Mouse (Mus musculus): ENCODE measurements around the gene Rsph10b. TPM values are rescaled to one million over a fixed set of nuclear protein-coding genes. Genes with fewer than 3 reads are reported as not detected.

Gene Rsph10b
- polyA plus RNA-seq, 1 experiment from 2014 or later = 0.73 TPM

DNA sequence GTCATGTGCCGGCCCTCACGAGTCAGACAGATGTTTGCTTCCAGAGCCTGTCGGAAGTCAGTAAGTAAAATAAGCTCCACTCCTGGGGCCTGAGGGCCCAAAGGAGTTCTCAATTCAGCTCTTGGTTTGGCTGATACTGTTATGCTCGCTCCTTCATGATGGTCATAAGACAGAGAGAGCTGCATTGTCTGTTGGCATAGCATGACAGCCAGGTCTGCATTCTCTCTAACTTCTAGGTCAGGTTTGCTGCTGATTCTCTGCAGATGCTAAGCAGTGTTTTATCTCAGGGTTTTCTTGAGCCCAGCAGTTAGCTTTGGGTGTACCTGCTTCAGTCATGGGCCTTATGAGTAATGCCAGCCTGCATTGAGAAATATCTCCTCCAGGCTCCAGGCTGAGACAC lies 3.5 kb upstream of the Rsph10b start:
- H3K4me1 ChIP-seq (replicated peaks; ENCODE audit: control insufficient read depth, insufficient read depth, low read length) = no peaks in the 10 kb centered on the region
- H3K9me3 ChIP-seq (ENCODE audit: control insufficient read depth, low read length) = no peaks in the 10 kb centered on the region
- H3K36me3 ChIP-seq (ENCODE audit: control insufficient read depth, insufficient read depth, low read length) = peaks cover 11% of the 10 kb centered on the region
- no peak overlapping the region for H3K27ac ChIP-seq (ENCODE audit: low read depth, low read length)
- H3K9ac ChIP-seq (ENCODE audit: low read length) = no peak overlapping the region
- ATAC-seq (replicated peaks; ENCODE audit: low FRiP score) (no peak), DNase-seq (ENCODE audit: low spot score) (no peak)
- WGBS = 90% methylated on average over 4 of the region's 4 CpGs
- H3K4me2 ChIP-seq (ENCODE audit: low read depth, low read length, severe bottlenecking) = no peak overlapping the region
- no peaks in the 10 kb centered on the region for H3K27me3 ChIP-seq (ENCODE audit: control insufficient read depth, insufficient read depth, low read length)
- H3K4me3 ChIP-seq (ENCODE audit: low read depth, low read length) = no peak overlapping the region

GRCm38 (mm10) chr5:143930656-143931055 lies 2.2 kb upstream of the Rsph10b start:
- Histone ChIP-seq H3K4me2 (ENCODE audit: low read depth, low read length, severe bottlenecking) (no peak overlapping the region), H3K27ac (ENCODE audit: low read depth, low read length) (no peak overlapping the region), H3K4me1 (replicated peaks; ENCODE audit: control insufficient read depth, insufficient read depth, low read length) (no peaks in the 10 kb centered on the region), H3K4me3 (ENCODE audit: low read depth, low read length) (no peak overlapping the region), H3K9me3 (ENCODE audit: control insufficient read depth, low read length) (no peaks in the 10 kb centered on the region), H3K27me3 (ENCODE audit: control insufficient read depth, insufficient read depth, low read length) (no peaks in the 10 kb centered on the region), H3K9ac (ENCODE audit: low read length) (no peak overlapping the region), H3K36me3 (ENCODE audit: control insufficient read depth, insufficient read depth, low read length) (peaks cover 7% of the 10 kb centered on the region)
- ATAC-seq (replicated peaks; ENCODE audit: low FRiP score) (no peak), DNase-seq (ENCODE audit: low spot score) (no peak)
- WGBS = 95% methylated on average over 12 of the region's 12 CpGs

DNA sequence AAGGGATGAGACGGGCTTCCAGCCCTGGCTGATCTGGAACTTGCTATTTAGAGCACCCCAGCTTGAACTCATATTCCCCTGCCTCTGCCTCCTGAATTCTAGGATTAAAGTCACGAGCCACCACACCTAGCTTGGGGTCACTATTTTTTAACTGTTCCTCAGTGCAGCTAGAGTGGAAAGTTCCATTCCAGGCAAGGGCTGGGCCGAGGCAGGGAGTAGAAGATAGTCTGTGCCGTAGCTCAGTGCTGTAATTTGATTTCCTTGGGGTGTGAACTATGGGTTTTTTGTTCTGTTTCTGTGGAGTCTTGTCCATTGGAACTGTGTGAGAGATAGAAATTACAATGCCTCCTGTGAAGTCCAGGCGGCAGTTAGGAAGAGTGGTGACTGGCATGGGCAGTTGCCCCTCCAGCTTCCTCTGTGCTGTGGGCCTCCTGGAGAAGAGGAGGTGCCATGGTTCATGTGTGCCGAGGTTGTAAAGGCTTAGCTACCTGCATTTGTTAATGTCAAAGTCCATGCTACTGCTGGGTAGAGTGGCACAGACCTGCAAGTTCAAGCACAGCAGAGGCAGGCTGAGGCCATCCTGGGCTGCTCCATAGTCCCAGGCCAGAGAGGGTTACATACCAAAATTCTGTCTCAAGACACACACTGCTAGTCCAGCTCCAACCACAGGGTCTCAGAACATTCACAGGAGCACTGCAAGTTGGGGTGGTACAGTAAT lies 813 bp upstream of the Rsph10b start:
- no peaks in the 10 kb centered on the region for H3K9me3 ChIP-seq (ENCODE audit: control insufficient read depth, low read length)
- ATAC-seq (replicated peaks; ENCODE audit: low FRiP score) = no peak
- H3K4me1 ChIP-seq (replicated peaks; ENCODE audit: control insufficient read depth, insufficient read depth, low read length) = no peaks in the 10 kb centered on the region
- no peak overlapping the region for H3K27ac ChIP-seq (ENCODE audit: low read depth, low read length)
- H3K27me3 ChIP-seq (ENCODE audit: control insufficient read depth, insufficient read depth, low read length) = no peaks in the 10 kb centered on the region
- H3K4me2 ChIP-seq (ENCODE audit: low read depth, low read length, severe bottlenecking) = no peak overlapping the region
- no peak overlapping the region for H3K4me3 ChIP-seq (ENCODE audit: low read depth, low read length)
- WGBS = 86% methylated on average over 6 of the region's 6 CpGs
- DNase-seq (ENCODE audit: low spot score) = no peak
- H3K9ac ChIP-seq (ENCODE audit: low read length) = no peak overlapping the region
- peaks cover 5% of the 10 kb centered on the region; the same call in 1 of the 2 replicates for H3K36me3 ChIP-seq (ENCODE audit: control insufficient read depth, insufficient read depth, low read length)

- no peaks in the 10 kb centered on the region for H3K4me1 ChIP-seq (replicated peaks; ENCODE audit: control insufficient read depth, insufficient read depth, low read length)
- no peak overlapping the region; the same call in 1 of the 2 replicates for H3K4me2 ChIP-seq (ENCODE audit: low read depth, low read length, severe bottlenecking)
- H3K4me3 ChIP-seq (ENCODE audit: low read depth, low read length) = no peak overlapping the region
- ATAC-seq (replicated peaks; ENCODE audit: low FRiP score) (no peak), DNase-seq (ENCODE audit: low spot score) (no peak)
- H3K9me3 ChIP-seq (ENCODE audit: control insufficient read depth, low read length) = no peaks in the 10 kb centered on the region
- no peak overlapping the region for H3K9ac ChIP-seq (ENCODE audit: low read length)
- H3K36me3 ChIP-seq (ENCODE audit: control insufficient read depth, insufficient read depth, low read length) = peaks cover 5% of the 10 kb centered on the region; the same call in 1 of the 2 replicates
- no peaks in the 10 kb centered on the region for H3K27me3 ChIP-seq (ENCODE audit: control insufficient read depth, insufficient read depth, low read length)
- H3K27ac ChIP-seq (ENCODE audit: low read depth, low read length) = no peak overlapping the region
- 88% methylated on average over 11 of the region's 11 CpGs for WGBS
Observed at GRCm38 (mm10) chr5:143933414-143933813, 579 bp downstream of the Rsph10b start.

GRCm38 (mm10) chr5:143933875-143934274 lies 1.0 kb downstream of the Rsph10b start:
- Histone ChIP-seq H3K9ac (ENCODE audit: low read length) (no peak overlapping the region), H3K27ac (ENCODE audit: low read depth, low read length) (no peak overlapping the region), H3K4me3 (ENCODE audit: low read depth, low read length) (no peak overlapping the region), H3K9me3 (ENCODE audit: control insufficient read depth, low read length) (no peaks in the 10 kb centered on the region), H3K27me3 (ENCODE audit: control insufficient read depth, insufficient read depth, low read length) (no peaks in the 10 kb centered on the region), H3K36me3 (ENCODE audit: control insufficient read depth, insufficient read depth, low read length) (peaks cover 5% of the 10 kb centered on the region; the same call in 1 of the 2 replicates), H3K4me2 (ENCODE audit: low read depth, low read length, severe bottlenecking) (no peak overlapping the region), H3K4me1 (replicated peaks; ENCODE audit: control insufficient read depth, insufficient read depth, low read length) (no peaks in the 10 kb centered on the region)
- DNase-seq (ENCODE audit: low spot score) = no peak
- no peak for ATAC-seq (replicated peaks; ENCODE audit: low FRiP score)
- 88% methylated on average over 1 of the region's 1 CpGs for WGBS

GRCm38 (mm10) chr5:143936156-143936555 lies 3.3 kb downstream of the Rsph10b start:
- H3K27ac ChIP-seq (ENCODE audit: low read depth, low read length) = no peak overlapping the region
- H3K4me1 ChIP-seq (replicated peaks; ENCODE audit: control insufficient read depth, insufficient read depth, low read length) = no peaks in the 10 kb centered on the region
- DNase-seq (ENCODE audit: low spot score) (no peak), ATAC-seq (replicated peaks; ENCODE audit: low FRiP score) (no peak)
- H3K9me3 ChIP-seq (ENCODE audit: control insufficient read depth, low read length) = no peaks in the 10 kb centered on the region
- H3K27me3 ChIP-seq (ENCODE audit: control insufficient read depth, insufficient read depth, low read length) = no peaks in the 10 kb centered on the region
- no peak overlapping the region for H3K9ac ChIP-seq (ENCODE audit: low read length)
- H3K4me3 ChIP-seq (ENCODE audit: low read depth, low read length) = no peak overlapping the region
- WGBS = 91% methylated on average over 9 of the region's 9 CpGs
- no peak overlapping the region for H3K4me2 ChIP-seq (ENCODE audit: low read depth, low read length, severe bottlenecking)
- H3K36me3 ChIP-seq (ENCODE audit: control insufficient read depth, insufficient read depth, low read length) = no peaks in the 10 kb centered on the region

DNA sequence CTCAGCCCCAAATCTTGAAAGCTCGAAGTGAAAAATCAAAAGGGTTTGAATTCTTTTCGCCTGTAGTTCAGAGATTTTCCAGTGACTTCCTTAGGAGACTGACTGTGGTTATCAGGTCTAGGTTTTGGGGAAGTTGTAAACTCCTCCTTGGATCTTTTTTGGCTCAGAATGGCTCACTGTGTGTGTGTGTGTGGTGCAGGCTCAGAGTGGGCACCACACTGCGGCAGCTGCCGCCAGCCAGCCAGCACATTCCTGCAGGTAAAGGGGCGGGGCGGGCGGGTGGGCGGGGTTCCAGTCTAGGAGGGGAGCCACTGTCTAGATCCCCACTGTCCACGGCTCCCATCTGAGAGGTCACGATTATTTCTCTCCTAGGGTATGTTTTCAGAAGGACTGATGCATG lies 8.8 kb downstream of the Rsph10b start:
- Histone ChIP-seq H3K27ac (ENCODE audit: low read depth, low read length) (no peak overlapping the region), H3K4me2 (ENCODE audit: low read depth, low read length, severe bottlenecking) (no peak overlapping the region), H3K4me1 (replicated peaks; ENCODE audit: control insufficient read depth, insufficient read depth, low read length) (no peaks in the 10 kb centered on the region), H3K4me3 (ENCODE audit: low read depth, low read length) (no peak overlapping the region), H3K9me3 (ENCODE audit: control insufficient read depth, low read length) (no peaks in the 10 kb centered on the region), H3K27me3 (ENCODE audit: control insufficient read depth, insufficient read depth, low read length) (no peaks in the 10 kb centered on the region), H3K9ac (ENCODE audit: low read length) (no peak overlapping the region), H3K36me3 (ENCODE audit: control insufficient read depth, insufficient read depth, low read length) (no peaks in the 10 kb centered on the region)
- DNase-seq (ENCODE audit: low spot score) (no peak), ATAC-seq (replicated peaks; ENCODE audit: low FRiP score) (no peak)
- 22% methylated on average over 10 of the region's 10 CpGs for WGBS

GRCm38 (mm10) chr5:143943231-143944125 lies 10.6 kb downstream of the Rsph10b start:
- no peaks in the 10 kb centered on the region for H3K4me1 ChIP-seq (replicated peaks; ENCODE audit: control insufficient read depth, insufficient read depth, low read length)
- H3K27ac ChIP-seq (ENCODE audit: low read depth, low read length) = no peak overlapping the region
- H3K4me2 ChIP-seq (ENCODE audit: low read depth, low read length, severe bottlenecking) = no peak overlapping the region
- H3K27me3 ChIP-seq (ENCODE audit: control insufficient read depth, insufficient read depth, low read length) = no peaks in the 10 kb centered on the region
- H3K4me3 ChIP-seq (ENCODE audit: low read depth, low read length) = no peak overlapping the region
- no peak for DNase-seq (ENCODE audit: low spot score)
- 90% methylated on average over 14 of the region's 14 CpGs for WGBS
- ATAC-seq (replicated peaks; ENCODE audit: low FRiP score) = no peak
- H3K36me3 ChIP-seq (ENCODE audit: control insufficient read depth, insufficient read depth, low read length) = no peaks in the 10 kb centered on the region
- H3K9ac ChIP-seq (ENCODE audit: low read length) = no peak overlapping the region
- H3K9me3 ChIP-seq (ENCODE audit: control insufficient read depth, low read length) = no peaks in the 10 kb centered on the region
